Mouse (Mus musculus) frontal cortex, postnatal 25 days (tissue): ENCODE data around the gene Arid1a.
"Not testable (repeated sequence)": the region's sequence is repeated elsewhere in the genome, so short reads cannot be mapped to it uniquely, and the experiment has no call there.

ENCODE experiments used
- DNase-seq, 2 experiments: peaks; one replicate each; pipeline ENCODE4 v3.0.0; 2022; ENCODE audit warnings: low spot score in 2 of 2

Gene Arid1a

GRCm38 (mm10) chr4:133651986-133652385 lies 104.6 kb downstream of the Arid1a start:
- no peak for DNase-seq

DNA sequence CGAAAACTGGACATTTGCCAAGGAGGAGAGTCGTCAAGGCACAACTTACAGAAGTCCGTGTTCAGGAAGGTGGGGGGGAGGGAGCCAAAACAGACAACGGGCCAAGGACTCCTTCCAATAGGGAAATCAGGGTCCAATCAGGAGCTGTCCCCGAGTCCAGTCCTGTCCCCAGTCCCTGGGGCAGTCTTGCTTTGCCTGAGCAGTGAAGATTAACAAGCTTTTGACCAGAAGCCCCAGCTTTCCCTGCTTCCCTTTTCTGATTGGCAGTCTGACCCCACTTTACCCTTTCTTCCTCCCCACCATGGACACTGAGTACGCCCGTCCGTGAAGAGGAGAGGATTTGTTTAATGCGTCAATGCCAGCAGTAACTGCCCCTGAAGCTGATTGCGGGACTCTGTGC lies 105.1 kb downstream of the Arid1a start:
- DNase-seq, result no peak

- DNase-seq, result peak; percentile 55 to 61
Measured at GRCm38 (mm10) chr4:133649989-133650699, 106.4 kb downstream of the Arid1a start, which contains the start of gene Zdhhc18. Gene Zdhhc18, minus strand, starts transcription at chr4:133650154.

GRCm38 (mm10) chr4:133649464-133649863 lies 107.1 kb downstream of the Arid1a start:
- DNase-seq, result not testable (repeated sequence)

DNA sequence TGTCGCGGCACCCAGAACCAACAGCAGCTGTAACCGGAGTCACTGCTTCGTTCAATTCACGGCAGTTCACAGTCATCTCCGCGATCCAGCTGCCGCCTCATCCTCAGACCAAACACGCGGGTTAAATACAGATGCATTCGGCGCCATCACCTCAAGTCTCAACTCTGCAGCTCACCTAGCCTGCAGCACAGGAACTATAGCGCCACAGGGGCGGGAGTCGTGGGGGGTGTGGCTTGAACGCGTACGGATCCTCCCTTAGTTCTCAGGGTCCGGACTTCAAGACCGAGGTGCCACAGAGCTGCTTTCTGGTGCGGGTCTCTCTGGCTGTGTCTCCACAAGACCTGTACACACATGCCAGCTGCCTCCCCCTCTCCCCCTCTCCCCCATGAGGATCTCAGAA lies 110.9 kb downstream of the Arid1a start:
- no peak for DNase-seq

- DNase-seq, result no peak
Measured at GRCm38 (mm10) chr4:133645195-133645594, 111.4 kb downstream of the Arid1a start.

- DNase-seq, result no peak
Measured at GRCm38 (mm10) chr4:133634043-133634410, 122.5 kb downstream of the Arid1a start.

- DNase-seq, result peak; percentile 77 to 79
Measured at GRCm38 (mm10) chr4:133633332-133634042, 123.1 kb downstream of the Arid1a start.

DNA sequence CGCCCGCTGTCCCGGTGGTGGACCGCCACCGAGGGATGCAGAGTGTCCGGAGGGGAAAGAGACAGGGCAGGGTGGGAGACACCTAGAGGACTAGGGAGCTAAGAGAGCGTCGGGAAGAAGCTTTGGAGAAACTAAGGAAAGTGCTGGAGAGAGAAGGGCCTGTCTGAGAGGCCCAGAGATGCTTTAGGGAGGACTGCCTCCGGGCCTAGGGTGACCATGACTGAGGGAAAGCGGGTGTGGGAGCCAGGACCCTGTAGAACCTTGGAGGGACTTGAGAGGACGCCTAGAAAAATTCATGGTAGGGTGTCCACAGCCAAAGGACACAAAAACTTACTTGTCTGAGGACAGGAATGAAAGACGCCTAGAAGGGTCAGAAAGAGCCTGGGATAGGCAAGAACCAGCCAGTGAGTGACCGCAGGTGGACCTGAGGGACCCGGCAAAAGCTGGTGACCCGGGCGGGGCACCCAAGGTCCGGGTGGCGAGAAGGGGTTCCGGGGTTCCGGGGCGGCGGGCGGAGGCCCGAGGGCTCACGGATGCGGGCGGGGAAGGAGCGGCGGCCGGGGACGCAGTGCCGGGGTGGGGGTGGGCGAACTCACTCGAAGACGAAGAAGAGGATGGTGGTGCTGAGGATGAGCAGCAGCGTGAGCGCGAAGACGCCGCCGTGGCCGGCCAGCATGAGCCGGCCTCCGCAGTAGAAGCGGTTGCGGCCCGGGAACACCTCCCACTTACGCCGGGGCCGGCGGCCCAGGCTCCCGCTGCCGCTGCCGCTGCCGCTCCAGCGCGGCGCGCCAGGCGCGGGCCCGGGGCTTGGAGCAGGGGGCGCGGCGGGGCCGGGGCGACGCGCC lies 123.9 kb downstream of the Arid1a start:
- DNase-seq, result no peak

DNA sequence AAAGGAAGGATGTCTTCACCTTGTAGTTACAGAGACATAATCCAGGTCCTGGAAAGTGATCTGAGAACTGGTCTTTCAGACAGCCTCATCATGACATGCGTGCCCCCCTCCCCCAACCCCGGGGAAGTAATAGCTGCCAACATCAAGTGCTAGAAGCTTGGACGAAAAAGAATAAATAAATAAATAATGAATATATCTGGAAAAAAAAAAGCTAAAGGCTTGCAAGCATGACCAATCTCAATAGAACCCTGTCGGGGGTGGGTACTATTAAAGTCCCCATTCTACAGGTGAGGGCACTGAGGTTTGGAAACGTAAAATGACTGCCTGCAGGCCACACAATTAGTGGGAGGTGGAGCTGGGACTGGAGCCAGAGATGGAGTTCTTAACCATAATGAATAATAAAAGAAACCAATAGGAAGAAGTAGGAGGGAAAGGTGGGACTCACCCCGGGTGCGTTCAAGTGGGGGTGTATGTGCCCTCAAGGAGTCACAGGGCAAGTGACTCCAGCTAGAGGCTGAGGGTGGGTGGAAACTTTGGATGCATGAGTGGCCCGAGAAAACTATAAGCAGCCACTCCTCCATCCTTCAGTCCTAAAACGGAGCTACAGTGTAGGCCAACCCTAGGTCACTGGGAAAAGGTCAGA lies 124.7 kb downstream of the Arid1a start:
- no peak for DNase-seq

DNA sequence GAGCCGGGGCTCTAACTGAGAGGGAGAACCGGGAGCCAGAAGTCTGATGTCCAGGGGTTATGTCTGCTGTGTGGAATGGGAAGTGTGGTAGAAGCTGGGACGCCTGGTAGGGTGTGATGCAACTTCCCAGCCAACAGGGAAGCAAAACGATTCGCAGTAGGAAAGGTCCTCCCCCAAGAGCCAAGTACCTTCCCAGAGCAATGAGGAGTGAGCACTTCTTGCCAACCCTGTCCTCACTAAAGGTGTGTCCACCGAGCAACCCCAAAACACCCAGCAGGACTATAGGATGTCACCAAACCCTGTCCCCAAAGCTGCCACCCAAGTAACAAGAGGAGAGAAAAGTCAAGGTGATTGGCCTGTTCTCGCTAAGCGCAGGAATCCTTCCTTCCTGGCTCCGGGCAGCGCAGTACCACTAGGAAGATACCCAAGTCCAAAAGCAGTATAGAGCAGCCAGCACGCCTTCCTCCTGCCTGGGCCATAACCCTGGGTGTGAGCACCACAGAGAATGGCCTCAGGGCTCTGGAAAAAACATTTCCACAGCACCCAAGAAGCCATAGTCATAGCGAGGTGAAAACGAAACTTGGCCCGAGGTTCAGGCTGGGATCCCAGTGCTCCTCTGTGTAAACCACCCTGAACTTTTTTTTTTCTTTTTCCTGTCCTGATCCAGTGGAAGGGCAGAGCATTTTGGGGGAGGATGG lies 125.3 kb downstream of the Arid1a start:
- no peak for DNase-seq

DNA sequence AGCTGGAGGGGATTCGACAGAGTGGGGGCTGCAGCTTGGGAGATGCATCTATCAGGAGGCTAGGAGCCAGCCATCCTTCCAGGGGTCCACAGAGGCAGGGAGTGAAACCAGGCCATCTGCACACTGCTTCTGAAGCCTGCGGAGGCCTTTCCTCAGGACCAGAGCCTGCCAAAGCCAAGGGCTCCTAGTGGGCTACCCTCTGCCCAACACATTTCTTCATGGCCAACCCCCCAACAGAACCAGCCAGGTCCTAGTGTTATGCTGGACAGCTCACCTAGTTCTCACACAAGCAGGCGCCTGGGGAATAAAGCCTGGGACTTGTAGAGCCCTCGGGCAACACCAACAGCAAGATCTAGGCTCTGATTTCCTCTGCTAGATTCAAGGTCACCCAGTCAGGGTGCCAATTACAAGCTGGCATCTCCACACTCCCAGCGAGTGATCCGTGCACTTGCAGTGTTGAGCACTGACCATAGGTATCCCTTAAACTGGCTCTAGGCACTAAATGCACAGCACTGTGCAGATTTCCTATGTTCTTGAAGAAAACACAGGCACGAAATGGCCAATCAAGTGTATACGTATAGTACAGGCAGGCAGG lies 126.1 kb downstream of the Arid1a start:
- no peak for DNase-seq

GRCm38 (mm10) chr4:133629191-133629590 lies 127.4 kb downstream of the Arid1a start:
- no peak for DNase-seq
